In the genomic region with DNA sequence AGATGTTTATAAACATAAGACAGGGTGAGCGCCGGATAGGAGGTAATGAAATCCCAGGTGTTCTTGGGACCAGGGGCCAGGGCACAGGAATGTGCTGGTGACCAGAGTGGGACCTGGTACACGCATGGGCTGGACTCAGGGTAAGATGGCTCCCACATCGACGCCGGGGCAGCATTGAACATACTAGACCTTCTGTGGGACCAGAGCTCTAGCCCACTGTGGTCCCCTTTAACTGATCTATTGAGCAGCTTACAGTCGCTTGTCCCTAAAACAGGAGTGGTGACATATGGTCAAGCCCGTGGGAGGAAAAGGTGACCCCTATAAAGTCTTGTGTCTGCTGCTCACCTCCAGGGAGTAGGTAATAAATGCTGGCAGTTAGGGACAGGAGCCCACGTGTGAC, we compare ENCODE assay signal across 11 mouse cellular contexts.
DNase-seq lines count a peak whose midpoint lies in the region; ATAC-seq lines count a peak whose summit lies in the region.
"Had no signal": no experiment of that assay in that cellular context is flagged by ENCODE, and none has a peak within 500 bp of the region (broad histone marks: within the 10 kb centered on the region; RNA-seq: fewer than 3 reads in every experiment).

No protein-coding gene starts in this region.

- peak overlapping the region; percentile 33 for H3K4me3 ChIP-seq in kidney, embryonic 15.5 days (replicated peaks)
- no peak overlapping the region for H3K4me3 ChIP-seq in embryonic facial prominence, embryonic 11.5 days (ENCODE audit: low read depth, low read length)
- peak overlapping the region; percentile 42 for H3K4me3 ChIP-seq in heart, embryonic 16.5 days (ENCODE audit: low read length)
- H3K4me3 ChIP-seq in liver, embryonic 12.5 days: no peak overlapping the region
- H3K4me3 ChIP-seq: liver, embryonic 13.5 days; myocyte had no signal

- H3K27me3 ChIP-seq in kidney, embryonic 15.5 days: 0 out of 2 replicates have a peak, but pooled peaks cover 4% of the 10 kb centered on the region
- no peaks in the 10 kb centered on the region for H3K27me3 ChIP-seq in embryonic facial prominence, embryonic 11.5 days (ENCODE audit: control insufficient read depth, insufficient read depth, low read length)
- H3K27me3 ChIP-seq in heart, embryonic 16.5 days (ENCODE audit: control insufficient read depth, insufficient read depth, low read length): peaks cover 12% of the 10 kb centered on the region
- H3K27me3 ChIP-seq in liver, embryonic 12.5 days (replicated peaks): peaks cover 15% of the 10 kb centered on the region; the same call in 1 of the 2 replicates
- H3K27me3 ChIP-seq: liver, embryonic 13.5 days had no signal

- WGBS in kidney, embryonic 15.5 days: 59% methylated on average over 9 of the region's 9 CpGs
- 80% methylated on average over 9 of the region's 9 CpGs for WGBS in embryonic facial prominence, embryonic 11.5 days
- WGBS in heart, embryonic 16.5 days: 73% methylated on average over 9 of the region's 9 CpGs
- WGBS in liver, embryonic 12.5 days (ENCODE audit: insufficient replicate concordance): 68% methylated on average over 9 of the region's 9 CpGs

- H3K9me3 ChIP-seq in kidney, embryonic 15.5 days (replicated peaks): no peaks in the 10 kb centered on the region
- no peaks in the 10 kb centered on the region for H3K9me3 ChIP-seq in embryonic facial prominence, embryonic 11.5 days (replicated peaks; ENCODE audit: control insufficient read depth, low read length)
- H3K9me3 ChIP-seq in heart, embryonic 16.5 days (replicated peaks; ENCODE audit: control insufficient read depth, low read length): no peaks in the 10 kb centered on the region
- H3K9me3 ChIP-seq in liver, embryonic 12.5 days (replicated peaks): no peaks in the 10 kb centered on the region
- H3K9me3 ChIP-seq: liver, embryonic 13.5 days had no signal

- peaks cover 8% of the 10 kb centered on the region; the same call in 1 of the 2 replicates for H3K36me3 ChIP-seq in kidney, embryonic 15.5 days
- H3K36me3 ChIP-seq in embryonic facial prominence, embryonic 11.5 days (replicated peaks; ENCODE audit: control insufficient read depth, insufficient read depth, low read depth, low read length): no peaks in the 10 kb centered on the region
- no peaks in the 10 kb centered on the region for H3K36me3 ChIP-seq in heart, embryonic 16.5 days (ENCODE audit: control insufficient read depth, insufficient read depth)
- no peaks in the 10 kb centered on the region for H3K36me3 ChIP-seq in liver, embryonic 12.5 days
- H3K36me3 ChIP-seq: liver, embryonic 13.5 days had no signal

- peaks cover 66% of the 10 kb centered on the region for H3K4me1 ChIP-seq in kidney, embryonic 15.5 days
- peaks cover 8% of the 10 kb centered on the region for H3K4me1 ChIP-seq in embryonic facial prominence, embryonic 11.5 days (ENCODE audit: control insufficient read depth, insufficient read depth, low read length)
- peaks cover 35% of the 10 kb centered on the region for H3K4me1 ChIP-seq in heart, embryonic 16.5 days (ENCODE audit: control insufficient read depth, insufficient read depth, low read length)
- 0 out of 2 replicates have a peak, but pooled peaks cover 6% of the 10 kb centered on the region for H3K4me1 ChIP-seq in liver, embryonic 12.5 days

- H3K27ac ChIP-seq in kidney, embryonic 15.5 days: peak overlapping the region; percentile 91
- H3K27ac ChIP-seq in embryonic facial prominence, embryonic 11.5 days (replicated peaks; ENCODE audit: low read depth, low read length): 0 out of 2 replicates have a peak overlapping the region, but pooled peaks have one; percentile 21
- peak overlapping the region; percentile 90 for H3K27ac ChIP-seq in heart, embryonic 16.5 days (ENCODE audit: low read length)
- H3K27ac ChIP-seq in liver, embryonic 12.5 days: no peak overlapping the region

- DNase-seq in kidney, postnatal 14 days: no peak
- DNase-seq in embryonic facial prominence, embryonic 11.5 days (ENCODE audit: low spot score): no peak
- DNase-seq in adipocyte (ENCODE audit: low spot score): no peak
- DNase-seq in gastrocnemius, postnatal 4 days (ENCODE audit: low spot score in 2 of 2): no peak
- DNase-seq in thymus, postnatal 10 days (ENCODE audit: low spot score in 2 of 2): no peak
- DNase-seq: kidney, postnatal 10 days; liver, embryonic 13.5 days had no signal

- ATAC-seq in kidney, embryonic 15.5 days (replicated peaks; ENCODE audit: low FRiP score): no peak
- no peak for ATAC-seq in embryonic facial prominence, embryonic 11.5 days (replicated peaks; ENCODE audit: insufficient number of reproducible peaks, low FRiP score, low TSS enrichment, low read depth)
- no peak for ATAC-seq in heart, embryonic 16.5 days (replicated peaks; ENCODE audit: extremely low read depth, insufficient read depth, low FRiP score)
- ATAC-seq in liver, embryonic 12.5 days: no peak

- peak overlapping the region; percentile 45 for H3K4me2 ChIP-seq in kidney, embryonic 15.5 days
- no peak overlapping the region for H3K4me2 ChIP-seq in embryonic facial prominence, embryonic 11.5 days (ENCODE audit: low read depth, low read length)
- peak overlapping the region; percentile 47 for H3K4me2 ChIP-seq in heart, embryonic 16.5 days (ENCODE audit: low read depth, low read length)
- peak overlapping the region; percentile 14; the same call in 1 of the 2 replicates for H3K4me2 ChIP-seq in liver, embryonic 12.5 days

- H3K9ac ChIP-seq in kidney, embryonic 15.5 days: 0 out of 2 replicates have a peak overlapping the region, but pooled peaks have one; percentile 2
- no peak overlapping the region for H3K9ac ChIP-seq in embryonic facial prominence, embryonic 11.5 days (replicated peaks; ENCODE audit: low read length)
- peak overlapping the region; percentile 66 for H3K9ac ChIP-seq in heart, embryonic 16.5 days (ENCODE audit: low read length)
- no peak overlapping the region for H3K9ac ChIP-seq in liver, embryonic 12.5 days
- H3K9ac ChIP-seq: liver, embryonic 13.5 days had no signal

Comparison
In these comparisons a context has a peak if more than half of its experiments do, and no peak if none do; other contexts are left out.
1. H3K4me3 ChIP-seq: peak in kidney, embryonic 15.5 days (single experiment) and heart, embryonic 16.5 days (single experiment); none in embryonic facial prominence, embryonic 11.5 days (single experiment) and liver, embryonic 12.5 days (single experiment).
2. H3K9ac ChIP-seq: peak in kidney, embryonic 15.5 days (single experiment) and heart, embryonic 16.5 days (single experiment); none in embryonic facial prominence, embryonic 11.5 days (single experiment) and liver, embryonic 12.5 days (single experiment).